Mouse (Mus musculus) brown adipose tissue, adult 24 weeks (tissue): ENCODE measurements around the gene 2300009A05Rik. TPM values are rescaled to one million over a fixed set of nuclear protein-coding genes. Genes with fewer than 3 reads are reported as not detected.

Experiments used
- H3K27ac ChIP-seq: fragments of 200-500 bp; replicated peaks from 2 replicates; pipeline ENCODE4 v1.5.1; 2012; ENCODE audit warnings: low read depth, mild to moderate bottlenecking, low read length
- H3K4me1 ChIP-seq: fragments of 200-500 bp; 2 replicates; pipeline ENCODE4 v1.6.1; 2012; ENCODE audit warnings: low read length, mixed read lengths; ENCODE audit not compliant: control insufficient read depth, insufficient read depth, insufficient read length
- H3K4me3 ChIP-seq: fragments of 200-500 bp; 2 replicates; pipeline ENCODE4 v1.5.1; 2012; ENCODE audit warnings: low read depth, mild to moderate bottlenecking, low read length, moderate library complexity; ENCODE audit not compliant: insufficient read depth
- polyA plus RNA-seq: library from polyadenylated mRNA; stranded (reverse); fragments of >200 nt; gene quantifications from 2 replicates; pipeline ENCODE4 v1.2.4, GENCODE M21; 2012; ENCODE audit not compliant: missing spikeins, insufficient read depth, insufficient read length

The 2300009A05Rik gene
- polyA plus RNA-seq, 1 experiment = 109 TPM

DNA sequence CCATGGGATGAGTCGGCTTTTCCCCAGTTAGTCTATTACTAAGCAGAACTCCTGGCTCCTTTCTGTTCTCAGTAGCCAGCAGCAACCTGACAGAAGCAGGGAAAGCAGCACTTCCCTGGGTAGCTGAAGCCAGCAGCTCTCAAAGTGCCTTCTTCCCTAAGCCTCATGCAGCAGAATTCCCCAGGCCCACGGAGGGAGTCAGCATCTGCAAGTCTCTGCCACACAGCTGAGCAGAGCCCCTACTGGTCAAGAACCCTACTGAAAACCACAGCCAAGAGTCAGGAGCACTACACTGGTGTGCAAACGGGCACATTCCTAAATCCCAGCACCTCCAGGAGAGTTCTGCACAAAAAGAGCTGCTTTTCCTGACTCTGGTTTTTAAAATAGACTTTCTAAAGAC, 38.6 kb downstream of the 2300009A05Rik start:
- Histone ChIP-seq H3K4me1 (no peaks in the 10 kb centered on the region), H3K4me3 (no peak overlapping the region), H3K27ac (no peak overlapping the region)

DNA sequence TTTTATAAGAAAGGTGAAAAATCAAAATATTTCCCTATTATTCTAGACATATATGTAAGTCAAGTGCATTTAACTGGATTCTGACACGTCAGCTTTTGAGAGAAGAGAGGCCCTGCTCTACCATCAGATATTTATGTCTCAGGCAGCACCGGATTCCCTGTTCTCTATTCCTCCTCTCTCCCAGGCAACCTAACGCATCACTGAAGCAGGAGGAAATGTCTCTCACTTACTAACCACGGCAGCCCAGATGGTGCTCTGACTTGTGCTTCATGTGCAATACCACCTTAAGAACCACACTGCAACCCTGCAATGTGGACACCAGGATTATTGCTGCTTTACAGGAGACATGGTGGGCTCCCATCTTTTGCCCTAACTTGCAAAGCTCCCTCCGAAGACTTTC, 40.0 kb downstream of the 2300009A05Rik start:
- Histone ChIP-seq H3K4me3 (no peak overlapping the region), H3K27ac (no peak overlapping the region), H3K4me1 (no peaks in the 10 kb centered on the region)

DNA sequence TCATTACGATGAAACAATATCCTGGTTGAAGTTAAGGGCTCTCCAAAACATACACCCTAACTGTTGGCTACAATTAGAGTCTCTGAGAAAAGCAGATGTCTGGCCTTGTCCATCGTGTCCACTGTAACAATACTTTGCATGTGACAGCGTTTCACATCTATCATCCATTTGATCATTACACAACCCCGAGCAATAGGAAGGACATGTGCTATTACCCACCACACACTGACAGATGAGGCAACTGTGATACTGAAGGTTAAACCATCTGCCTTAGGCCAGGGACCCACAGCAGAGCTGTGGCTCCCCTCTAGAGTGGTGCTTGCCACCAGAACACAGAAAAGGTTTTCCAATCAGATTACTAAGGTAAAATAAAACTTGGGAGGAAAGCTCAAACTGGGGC, 42.3 kb downstream of the 2300009A05Rik start:
- H3K27ac ChIP-seq = no peak overlapping the region
- H3K4me3 ChIP-seq = no peak overlapping the region
- no peaks in the 10 kb centered on the region for H3K4me1 ChIP-seq

DNA sequence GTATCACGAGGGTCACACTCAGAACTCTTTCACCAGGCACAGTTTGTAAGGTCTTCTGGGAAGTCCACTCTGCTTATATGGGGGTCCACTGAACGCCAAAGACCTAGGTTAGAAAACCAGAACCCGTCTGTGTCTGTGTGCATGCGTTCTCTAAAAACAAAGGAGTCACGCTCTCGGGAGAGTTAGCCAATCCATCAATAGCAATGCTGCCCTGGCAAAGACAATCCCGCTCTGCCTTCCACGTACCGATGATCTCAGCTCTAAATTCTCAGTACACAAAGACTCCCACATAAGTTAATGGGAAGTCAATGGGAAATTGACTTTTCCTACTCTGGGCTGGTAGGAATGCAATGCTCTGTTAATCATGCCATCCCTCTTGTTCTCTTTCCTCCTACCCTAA, 42.8 kb downstream of the 2300009A05Rik start:
- H3K27ac ChIP-seq = no peak overlapping the region
- no peak overlapping the region for H3K4me3 ChIP-seq
- H3K4me1 ChIP-seq = no peaks in the 10 kb centered on the region

DNA sequence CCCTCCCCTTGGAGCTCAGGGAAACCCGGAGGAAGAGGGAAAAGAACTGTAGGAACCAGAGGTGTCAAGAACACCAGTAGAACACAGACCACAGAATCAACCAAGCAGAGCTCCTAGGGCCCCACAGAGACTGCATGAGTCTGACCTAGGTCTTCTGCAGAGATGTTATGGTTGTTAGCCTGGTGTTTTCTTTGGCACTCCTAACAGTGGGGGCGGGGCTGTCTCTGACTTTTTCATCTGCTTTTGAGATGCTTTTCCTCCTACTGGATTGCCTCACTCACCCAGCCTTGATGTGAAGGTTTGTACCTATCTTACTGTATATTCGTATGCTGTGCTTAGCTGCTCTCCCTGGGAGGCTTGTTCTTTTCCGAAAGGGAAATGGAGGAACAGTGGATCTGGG, 44.9 kb downstream of the 2300009A05Rik start:
- Histone ChIP-seq H3K4me3 (no peak overlapping the region), H3K4me1 (no peaks in the 10 kb centered on the region), H3K27ac (no peak overlapping the region)

DNA sequence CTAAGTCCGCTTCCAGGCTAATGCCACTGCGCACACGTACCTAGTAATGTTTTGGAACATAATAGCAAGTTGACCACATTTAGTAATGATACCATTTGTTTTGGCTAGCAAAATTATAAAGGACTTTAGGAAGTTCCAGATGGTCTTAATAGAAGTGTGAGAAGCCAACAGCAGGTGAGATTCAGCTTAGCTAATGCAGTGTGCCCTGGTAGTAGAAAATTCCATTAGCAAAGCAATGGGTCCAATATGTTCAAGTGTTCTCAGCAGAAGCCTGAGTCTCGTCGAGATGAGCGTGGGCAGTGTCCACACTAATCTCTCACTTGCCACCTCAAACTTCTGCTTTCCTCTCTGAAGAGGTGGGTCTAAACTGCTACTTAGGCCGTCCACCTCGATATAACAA, 49.0 kb downstream of the 2300009A05Rik start:
- H3K4me3 ChIP-seq = no peak overlapping the region
- no peak overlapping the region for H3K27ac ChIP-seq
- peaks cover 2% of the 10 kb centered on the region; the same call in 1 of the 2 replicates for H3K4me1 ChIP-seq

DNA sequence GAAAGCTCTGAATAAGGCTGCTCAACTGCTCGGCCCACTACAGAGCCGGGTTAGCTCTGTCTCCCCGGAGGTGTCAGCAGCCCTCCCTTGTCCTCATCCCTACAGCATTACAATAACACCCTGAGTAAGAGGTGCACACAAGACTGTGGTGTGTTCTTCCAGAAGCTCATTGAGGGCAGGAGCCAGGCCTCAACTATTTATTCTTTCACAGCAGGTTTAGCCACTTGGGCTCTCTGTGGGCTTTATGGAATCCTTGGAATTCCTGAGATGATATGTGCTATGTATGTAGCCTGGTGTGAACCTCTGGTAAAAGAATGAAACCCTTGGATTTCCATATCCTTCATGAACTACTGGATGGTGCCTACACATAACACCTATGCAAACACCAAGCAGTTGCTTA, 49.8 kb downstream of the 2300009A05Rik start:
- Histone ChIP-seq H3K4me3 (no peak overlapping the region), H3K4me1 (peaks cover 2% of the 10 kb centered on the region; the same call in 1 of the 2 replicates), H3K27ac (no peak overlapping the region)

DNA sequence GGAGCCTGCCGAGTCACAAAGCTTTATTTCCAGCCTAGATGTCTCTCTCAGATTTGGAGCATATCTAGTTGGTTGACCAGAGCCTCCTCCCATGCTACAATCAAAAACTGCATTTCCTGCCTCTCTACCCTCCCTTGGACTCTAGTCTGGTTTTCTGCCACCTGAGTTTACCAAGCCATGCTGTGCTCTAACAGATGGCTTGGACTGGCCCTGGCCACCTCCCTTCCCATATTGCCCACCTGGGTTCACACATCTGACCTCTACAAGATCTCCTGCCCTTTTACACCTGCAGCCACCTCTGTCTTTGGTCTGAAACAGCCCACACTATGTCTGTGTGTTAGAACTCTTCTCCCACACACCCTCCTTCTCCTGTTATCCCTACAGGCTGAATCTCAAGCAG, 50.9 kb downstream of the 2300009A05Rik start:
- Histone ChIP-seq H3K27ac (no peak overlapping the region), H3K4me1 (peaks cover 2% of the 10 kb centered on the region; the same call in 1 of the 2 replicates), H3K4me3 (no peak overlapping the region)

DNA sequence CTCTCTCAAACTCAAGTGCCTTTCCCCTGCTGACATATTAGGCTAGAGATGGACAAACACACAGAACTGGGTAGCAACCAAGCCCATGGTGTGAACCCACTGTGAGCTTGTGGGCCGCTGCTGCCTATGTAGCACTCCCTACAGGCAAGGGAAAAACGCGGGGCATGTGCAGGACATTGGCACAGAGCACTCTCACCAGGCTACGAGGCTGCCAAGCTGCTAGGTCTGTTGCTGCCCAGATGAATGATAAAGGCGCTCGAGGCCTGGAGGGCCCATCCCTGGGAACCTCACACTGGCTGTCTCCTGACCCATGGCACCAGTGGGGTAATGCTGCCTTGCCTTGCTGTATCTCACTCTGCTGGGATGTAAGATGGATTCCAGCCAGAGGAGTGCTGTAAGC, 53.0 kb downstream of the 2300009A05Rik start:
- peaks cover 2% of the 10 kb centered on the region; the same call in 1 of the 2 replicates for H3K4me1 ChIP-seq
- H3K27ac ChIP-seq = no peak overlapping the region
- no peak overlapping the region for H3K4me3 ChIP-seq

Other genes with a start within 250 kb of the 2300009A05Rik start
- gene Map2k5, start 21.3 kb downstream of the 2300009A05Rik start, polyA plus RNA-seq = 15.9 and 23.1 TPM in 2 replicates
- gene Iqch, start 203.2 kb upstream of the 2300009A05Rik start, polyA plus RNA-seq = not detected in 2 replicates
- gene Aagab, start 203.4 kb upstream of the 2300009A05Rik start, polyA plus RNA-seq = 9.2 and 12.3 TPM in 2 replicates